Comparison of ENCODE assay signal across 17 mouse cellular contexts in genomic region chr9:26997501-26997900, GRCm38 (mm10).
"Had no signal": no experiment of that assay in that cellular context is flagged by ENCODE, and none has a peak within 500 bp of the region (broad histone marks: within the 10 kb centered on the region; RNA-seq: fewer than 3 reads in every experiment).

No protein-coding gene starts in this region.

- H3K27me3 ChIP-seq: lung, embryonic 15.5 days; megakaryocyte, embryonic 14.5 days; midbrain, embryonic 13.5 days; stomach, embryonic 15.5 days had no signal

- H3K4me3 ChIP-seq: layer of hippocampus, adult 2 months; left cerebral cortex, adult 2 months; midbrain, embryonic 13.5 days; myocyte; stomach, embryonic 15.5 days had no signal

- ATAC-seq: midbrain, embryonic 13.5 days; midbrain, embryonic 16.5 days had no signal

- DNase-seq: kidney, postnatal 25 days; layer of hippocampus, postnatal 36 days; right cerebral cortex, adult 18-20 months; right cerebral cortex, postnatal 25 days; spleen, adult 18-20 months; thymus, postnatal 25 days had no signal

- H3K36me3 ChIP-seq: lung, embryonic 15.5 days; midbrain, embryonic 13.5 days had no signal

- H3K4me2 ChIP-seq: midbrain, embryonic 13.5 days had no signal

- H3K9ac ChIP-seq: liver, embryonic 14.5 days; lung, embryonic 15.5 days; midbrain, embryonic 13.5 days; stomach, embryonic 15.5 days had no signal

- H3K27ac ChIP-seq: kidney, postnatal 0 days; layer of hippocampus, adult 2 months; left cerebral cortex, adult 2 months; liver, embryonic 14.5 days; lung, embryonic 15.5 days; midbrain, embryonic 10.5 days; midbrain, embryonic 13.5 days; stomach, embryonic 15.5 days had no signal

- H3K9me3 ChIP-seq: lung, embryonic 15.5 days; megakaryocyte, embryonic 14.5 days; midbrain, embryonic 10.5 days; midbrain, embryonic 13.5 days; stomach, embryonic 15.5 days had no signal
